Mouse (Mus musculus) thymus, postnatal 10 days (tissue): Measurements from ENCODE around the gene Wfdc1.

ENCODE experiments used
- DNase-seq, 2 experiments: peaks; one replicate each; pipeline ENCODE4 v3.0.0; 2021; ENCODE audit warnings: low spot score in 2 of 2

Wfdc1 gene

GRCm38 (mm10) chr8:119690602-119691001 is 24.4 kb downstream of the Wfdc1 start:
- no peak for DNase-seq

- DNase-seq = no peak
Measured at GRCm38 (mm10) chr8:119691989-119692388, 25.8 kb downstream of the Wfdc1 start.

- no peak for DNase-seq
Measured at GRCm38 (mm10) chr8:119694696-119695095, 28.5 kb downstream of the Wfdc1 start.

GRCm38 (mm10) chr8:119697163-119697562 is 31.0 kb downstream of the Wfdc1 start:
- DNase-seq = no peak

- peak; percentile 16 to 60 for DNase-seq
Measured at GRCm38 (mm10) chr8:119698960-119699359, 32.8 kb downstream of the Wfdc1 start.

GRCm38 (mm10) chr8:119699549-119700134 is 33.5 kb downstream of the Wfdc1 start, which contains the start of gene Atp2c2:
TSS of gene Atp2c2 (plus strand) at chr8:119700009.
- no peak for DNase-seq

- no peak for DNase-seq
Measured at GRCm38 (mm10) chr8:119702965-119703364, 36.8 kb downstream of the Wfdc1 start.

- no peak for DNase-seq
Measured at GRCm38 (mm10) chr8:119707146-119707545, 41.0 kb downstream of the Wfdc1 start.

- no peak for DNase-seq
Measured at GRCm38 (mm10) chr8:119708471-119708870, 42.3 kb downstream of the Wfdc1 start.

GRCm38 (mm10) chr8:119708878-119709702 is 42.9 kb downstream of the Wfdc1 start:
- DNase-seq = no peak

GRCm38 (mm10) chr8:119709703-119710093 is 43.5 kb downstream of the Wfdc1 start:
- no peak for DNase-seq

GRCm38 (mm10) chr8:119712226-119712625 is 46.1 kb downstream of the Wfdc1 start:
- no peak for DNase-seq

- no peak for DNase-seq
Measured at GRCm38 (mm10) chr8:119713421-119713820, 47.3 kb downstream of the Wfdc1 start.

- DNase-seq = no peak
Measured at GRCm38 (mm10) chr8:119715221-119715620, 49.1 kb downstream of the Wfdc1 start.

GRCm38 (mm10) chr8:119716730-119717299 is 50.6 kb downstream of the Wfdc1 start:
- DNase-seq = no peak

- DNase-seq = peak; percentile 7 to 53
Measured at GRCm38 (mm10) chr8:119717765-119718164, 51.6 kb downstream of the Wfdc1 start.

- no peak for DNase-seq
Measured at GRCm38 (mm10) chr8:119719011-119719501, 52.9 kb downstream of the Wfdc1 start.

- no peak for DNase-seq
Measured at GRCm38 (mm10) chr8:119722348-119722747, 56.2 kb downstream of the Wfdc1 start.

GRCm38 (mm10) chr8:119723676-119724075 is 57.5 kb downstream of the Wfdc1 start:
- no peak for DNase-seq

GRCm38 (mm10) chr8:119724596-119724995 is 58.4 kb downstream of the Wfdc1 start:
- DNase-seq = no peak

GRCm38 (mm10) chr8:119727093-119727492 is 60.9 kb downstream of the Wfdc1 start:
- DNase-seq = no peak

- DNase-seq = no peak
Measured at GRCm38 (mm10) chr8:119728351-119728895, 62.3 kb downstream of the Wfdc1 start.
